Mouse (Mus musculus) heart, postnatal 14 days (tissue): ENCODE data around the gene Ttc33. TPM values are rescaled to one million over a fixed set of nuclear protein-coding genes. Genes with fewer than 3 reads are reported as not detected.

Source experiments
- DNase-seq, 2 experiments: peaks; one replicate each; pipeline ENCODE4 v3.0.0; 2021 to 2022
- intact Hi-C: fragments of 180-260 bp; cut with DNase I; formaldehyde crosslinking; loops from one replicate; pipeline ENCODE4 v1.15.1; 2025
- long read RNA-seq, 2 experiments: library from polyadenylated mRNA; stranded (forward); transcript quantifications; one replicate each; pipeline ENCODE4 v2.0.0; 2021
- total RNA-seq, 2 experiments: library from RNA; stranded (reverse); gene quantifications; 2 replicates each; pipeline ENCODE4 v1.2.3; 2021

Ttc33 gene
- total RNA-seq, result 10 to 100 TPM; 30.6 to 33.4 TPM
- long read RNA-seq, experiment 1, transcript Ttc33-201 (5 exons, 1,832 nt), result major isoform, 14 of 32 reads
- long read RNA-seq, experiment 1, transcript Ttc33-203 (5 exons, 1,671 nt), result minor isoform, 7 of 32 reads
- long read RNA-seq, experiment 1, partial matches to known transcripts, result 4 of 32 reads
- long read RNA-seq, experiment 1, other reads (novel, unspliced or antisense), result 6 of 32 reads
- long read RNA-seq, experiment 2, transcript Ttc33-201 (5 exons, 1,832 nt), result major isoform, 16 of 33 reads
- long read RNA-seq, experiment 2, transcript Ttc33-203 (5 exons, 1,671 nt), result minor isoform, 11 of 33 reads
- long read RNA-seq, experiment 2, partial matches to known transcripts, result 6 of 33 reads
- long read RNA-seq, experiment 2, other reads (novel, unspliced or antisense), result 0 of 33 reads

GRCm38 (mm10) chr15:5185366-5186292 is at the start of gene Ttc33:
TSS of gene Ttc33 (plus strand) at chr15:5185525.
- intact Hi-C loops, result loop anchor here (5.0 kb wide), 1 partner anchor 43 kb away; the partner anchor contains the start of gene Prkaa1
- peak; percentile 71 to 81 for DNase-seq

GRCm38 (mm10) chr15:5138021-5138856 is 47.1 kb upstream of the Ttc33 start:
- intact Hi-C loops, result no loop called here
- DNase-seq, result no peak

GRCm38 (mm10) chr15:5139366-5139765 is 46.0 kb upstream of the Ttc33 start:
- DNase-seq, result no peak
- intact Hi-C loops, result no loop called here

GRCm38 (mm10) chr15:5139863-5140262 is 45.5 kb upstream of the Ttc33 start:
- intact Hi-C loops, result loop anchor here (5.0 kb wide), 1 partner anchor 47 kb away; the partner anchor contains the start of gene Ttc33
- DNase-seq, result no peak

- DNase-seq, result no peak
- intact Hi-C loops, result loop anchor here (5.0 kb wide), 1 partner anchor 47 kb away; the partner anchor contains the start of gene Ttc33
Measured at GRCm38 (mm10) chr15:5140357-5140756, 45.0 kb upstream of the Ttc33 start.

- intact Hi-C loops, result loop anchor here (5.0 kb wide), 1 partner anchor 45 kb away; the partner anchor contains the start of gene Ttc33
- DNase-seq, result no peak
Measured at GRCm38 (mm10) chr15:5142047-5142446, 43.3 kb upstream of the Ttc33 start.

- DNase-seq, result no peak
- intact Hi-C loops, result loop anchor here (1.0 to 5.0 kb wide), 2 partner anchors 25 to 45 kb away; partner anchors contain the start of gene Ttc33
Measured at GRCm38 (mm10) chr15:5142714-5143113, 42.6 kb upstream of the Ttc33 start.

- intact Hi-C loops, result loop anchor here (1.0 to 5.0 kb wide), 2 partner anchors 26 to 44 kb away; partner anchors contain the start of gene Ttc33
- DNase-seq, result peak; percentile 80 to 86
Measured at GRCm38 (mm10) chr15:5143361-5144020, 41.8 kb upstream of the Ttc33 start, which contains the start of gene Prkaa1. TSS of gene Prkaa1 (plus strand) at chr15:5143861.

- intact Hi-C loops, result loop anchor here (5.0 kb wide), 1 partner anchor 43 kb away; the partner anchor contains the start of gene Ttc33
Measured at GRCm38 (mm10) chr15:5144021-5144778, 41.1 kb upstream of the Ttc33 start.

GRCm38 (mm10) chr15:5145196-5145945 is 40.0 kb upstream of the Ttc33 start:
- DNase-seq, result no peak
- intact Hi-C loops, result no loop called here

More at GRCm38 (mm10) chr15:5144021-5144778, 41.1 kb upstream of the Ttc33 start:
- DNase-seq, result peak; percentile 76 to 80

GRCm38 (mm10) chr15:5149187-5149586 is 36.1 kb upstream of the Ttc33 start:
- no peak for DNase-seq
- intact Hi-C loops, result no loop called here

- intact Hi-C loops, result no loop called here
Measured at GRCm38 (mm10) chr15:5152171-5152570, 33.2 kb upstream of the Ttc33 start.

GRCm38 (mm10) chr15:5154621-5155020 is 30.7 kb upstream of the Ttc33 start:
- no peak for DNase-seq
- intact Hi-C loops, result no loop called here

More at GRCm38 (mm10) chr15:5152171-5152570, 33.2 kb upstream of the Ttc33 start:
- no peak for DNase-seq

- intact Hi-C loops, result no loop called here
- no peak for DNase-seq
Measured at GRCm38 (mm10) chr15:5155093-5155492, 30.2 kb upstream of the Ttc33 start.

GRCm38 (mm10) chr15:5156355-5156754 is 29.0 kb upstream of the Ttc33 start:
- no peak for DNase-seq
- intact Hi-C loops, result no loop called here

GRCm38 (mm10) chr15:5157386-5157785 is 27.9 kb upstream of the Ttc33 start:
- DNase-seq, result no peak
- intact Hi-C loops, result no loop called here

- intact Hi-C loops, result no loop called here
- peak; percentile 31 to 50 for DNase-seq
Measured at GRCm38 (mm10) chr15:5158827-5159226, 26.5 kb upstream of the Ttc33 start.
